Mouse (Mus musculus): ENCODE data around the gene Vps25. TPM values are rescaled to one million over a fixed set of nuclear protein-coding genes. Genes with fewer than 3 reads are reported as not detected.

The Vps25 gene
- polyA plus RNA-seq, 1 experiment from 2014 or later: 133 TPM

- peak overlapping the region; percentile 81 for H3K27ac ChIP-seq (replicated peaks)
- H3K27me3 ChIP-seq: peaks cover 36% of the 10 kb centered on the region
- peak overlapping the region; percentile 65 for H3K4me3 ChIP-seq (replicated peaks)
- H3K9me3 ChIP-seq (replicated peaks): no peaks in the 10 kb centered on the region
- peaks cover 15% of the 10 kb centered on the region for H3K36me3 ChIP-seq
- H3K4me1 ChIP-seq: peaks cover 68% of the 10 kb centered on the region
- ATAC-seq (ENCODE audit: insufficient number of reproducible peaks, low FRiP score, low TSS enrichment, low read depth): no peak; the same call in 1 of the 2 replicates
- 1% methylated on average over 30 of the region's 30 CpGs for WGBS
- H3K9ac ChIP-seq: peak overlapping the region; percentile 58
- peak overlapping the region; percentile 98 for H3K4me2 ChIP-seq (replicated peaks)
These were observed 7.4 kb downstream of the Vps25 start for GRCm38 (mm10) chr11:101260826-101261380.

GRCm38 (mm10) chr11:101262272-101262967 is 8.9 kb downstream of the Vps25 start:
- H3K36me3 ChIP-seq: peaks cover 8% of the 10 kb centered on the region
- peaks cover 61% of the 10 kb centered on the region for H3K4me1 ChIP-seq
- H3K9ac ChIP-seq: no peak overlapping the region
- no peak overlapping the region for H3K27ac ChIP-seq (replicated peaks)
- no peak for ATAC-seq (ENCODE audit: insufficient number of reproducible peaks, low FRiP score, low TSS enrichment, low read depth)
- peak overlapping the region; percentile 65 for H3K4me3 ChIP-seq (replicated peaks)
- H3K4me2 ChIP-seq (replicated peaks): peak overlapping the region; percentile 98
- 5% methylated on average over 24 of the region's 24 CpGs for WGBS
- peaks cover 43% of the 10 kb centered on the region for H3K27me3 ChIP-seq
- H3K9me3 ChIP-seq (replicated peaks): no peaks in the 10 kb centered on the region

DNA sequence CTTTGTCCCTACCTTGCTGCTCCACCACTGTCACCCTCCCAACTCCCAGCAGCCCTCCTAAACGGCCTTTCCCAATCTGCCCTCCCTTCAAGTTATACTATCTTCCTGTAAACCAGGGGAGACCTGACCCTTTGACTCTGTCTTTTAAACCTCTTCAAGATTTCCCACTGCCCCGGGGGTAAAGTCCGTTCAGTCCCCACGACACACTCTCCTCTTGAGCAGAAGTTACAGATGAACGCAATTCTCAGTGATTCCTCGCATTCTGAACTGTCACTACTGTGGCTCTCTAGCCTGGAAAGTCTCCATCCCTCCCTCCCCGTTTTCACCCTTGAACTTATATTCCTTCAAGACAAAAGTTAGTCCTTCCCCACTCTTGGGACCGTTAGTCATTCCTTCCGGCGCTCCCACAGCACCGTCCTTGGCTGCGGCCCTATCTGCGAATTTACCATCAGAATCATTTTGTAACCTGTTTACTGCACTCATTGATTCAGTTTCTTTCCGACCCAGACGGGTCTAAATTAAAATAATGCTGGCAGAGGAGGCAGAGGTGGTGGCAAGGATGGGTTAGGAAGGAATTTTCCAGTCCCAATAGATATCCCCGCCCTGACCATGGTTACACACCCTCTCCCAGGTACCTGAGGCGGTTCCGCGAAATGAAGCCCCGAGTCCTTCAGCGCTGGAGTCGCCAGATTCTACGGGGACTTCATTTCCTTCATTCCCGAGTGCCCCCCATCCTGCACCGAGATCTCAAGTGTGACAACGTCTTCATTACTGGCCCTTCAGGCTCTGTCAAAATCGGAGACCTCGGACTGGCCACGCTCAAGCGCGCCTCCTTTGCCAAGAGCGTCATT is 9.9 kb downstream of the Vps25 start:
- Histone ChIP-seq H3K9me3 (replicated peaks) (no peaks in the 10 kb centered on the region), H3K4me3 (replicated peaks) (no peak overlapping the region), H3K4me1 (peaks cover 57% of the 10 kb centered on the region), H3K9ac (no peak overlapping the region), H3K36me3 (peaks cover 1% of the 10 kb centered on the region), H3K4me2 (replicated peaks) (peak overlapping the region; percentile 98; the same call in 1 of the 2 replicates), H3K27ac (replicated peaks) (no peak overlapping the region), H3K27me3 (peaks cover 43% of the 10 kb centered on the region)
- no peak for ATAC-seq (ENCODE audit: insufficient number of reproducible peaks, low FRiP score, low TSS enrichment, low read depth)
- 13% methylated on average over 32 of the region's 32 CpGs for WGBS

GRCm38 (mm10) chr11:101263989-101264280 is 10.4 kb downstream of the Vps25 start:
- no peak overlapping the region for H3K9ac ChIP-seq
- H3K36me3 ChIP-seq: no peaks in the 10 kb centered on the region
- no peaks in the 10 kb centered on the region for H3K9me3 ChIP-seq (replicated peaks)
- no peak for ATAC-seq (ENCODE audit: insufficient number of reproducible peaks, low FRiP score, low TSS enrichment, low read depth)
- peaks cover 43% of the 10 kb centered on the region for H3K27me3 ChIP-seq
- peaks cover 52% of the 10 kb centered on the region for H3K4me1 ChIP-seq
- WGBS: 16% methylated on average over 3 of the region's 3 CpGs
- 0 out of 2 replicates have a peak overlapping the region, but pooled peaks have one; percentile 4 for H3K4me2 ChIP-seq (replicated peaks)
- no peak overlapping the region for H3K27ac ChIP-seq (replicated peaks)
- no peak overlapping the region for H3K4me3 ChIP-seq (replicated peaks)

DNA sequence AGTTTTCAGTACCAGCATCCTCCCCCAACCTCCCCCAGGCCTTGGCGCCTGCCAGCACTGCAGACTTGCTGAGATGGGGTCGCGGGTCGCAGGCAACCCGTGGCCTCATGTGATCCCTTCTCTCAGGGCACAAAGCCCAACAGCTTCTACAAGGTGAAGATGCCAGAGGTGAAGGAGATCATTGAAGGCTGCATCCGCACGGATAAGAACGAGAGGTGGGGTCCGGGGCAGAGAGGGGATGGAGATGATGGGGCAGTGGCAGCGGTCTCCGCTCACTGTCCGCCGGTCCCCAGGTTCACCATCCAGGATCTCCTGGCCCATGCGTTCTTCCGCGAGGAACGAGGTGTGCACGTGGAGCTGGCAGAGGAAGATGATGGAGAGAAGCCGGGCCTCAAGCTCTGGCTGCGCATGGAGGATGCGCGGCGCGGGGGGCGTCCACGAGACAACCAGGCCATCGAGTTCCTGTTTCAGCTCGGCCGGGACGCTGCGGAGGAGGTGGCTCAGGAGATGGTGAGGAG is 11.5 kb downstream of the Vps25 start:
- no peaks in the 10 kb centered on the region for H3K9me3 ChIP-seq (replicated peaks)
- no peak overlapping the region for H3K27ac ChIP-seq (replicated peaks)
- H3K27me3 ChIP-seq: peaks cover 44% of the 10 kb centered on the region
- no peak for ATAC-seq (ENCODE audit: insufficient number of reproducible peaks, low FRiP score, low TSS enrichment, low read depth)
- no peaks in the 10 kb centered on the region for H3K36me3 ChIP-seq
- 6% methylated on average over 31 of the region's 31 CpGs for WGBS
- H3K4me3 ChIP-seq (replicated peaks): peak overlapping the region; percentile 33
- peak overlapping the region; percentile 49 for H3K4me2 ChIP-seq (replicated peaks)
- peaks cover 42% of the 10 kb centered on the region for H3K4me1 ChIP-seq
- H3K9ac ChIP-seq: 0 out of 2 replicates have a peak overlapping the region, but pooled peaks have one; percentile 23

GRCm38 (mm10) chr11:101265906-101266305 is 12.4 kb downstream of the Vps25 start:
- H3K9me3 ChIP-seq (replicated peaks): no peaks in the 10 kb centered on the region
- no peak overlapping the region for H3K4me3 ChIP-seq (replicated peaks)
- peaks cover 36% of the 10 kb centered on the region for H3K4me1 ChIP-seq
- H3K4me2 ChIP-seq (replicated peaks): no peak overlapping the region
- H3K27me3 ChIP-seq: peaks cover 47% of the 10 kb centered on the region
- no peaks in the 10 kb centered on the region for H3K36me3 ChIP-seq
- no peak overlapping the region for H3K27ac ChIP-seq (replicated peaks)
- ATAC-seq (ENCODE audit: insufficient number of reproducible peaks, low FRiP score, low TSS enrichment, low read depth): no peak
- WGBS: 30% methylated on average over 6 of the region's 6 CpGs
- no peak overlapping the region for H3K9ac ChIP-seq

GRCm38 (mm10) chr11:101269577-101270116 is 16.1 kb downstream of the Vps25 start:
- Histone ChIP-seq H3K4me1 (peaks cover 9% of the 10 kb centered on the region), H3K4me2 (replicated peaks) (no peak overlapping the region), H3K4me3 (replicated peaks) (no peak overlapping the region), H3K27me3 (peaks cover 21% of the 10 kb centered on the region), H3K9me3 (replicated peaks) (no peaks in the 10 kb centered on the region), H3K9ac (no peak overlapping the region), H3K27ac (replicated peaks) (no peak overlapping the region), H3K36me3 (no peaks in the 10 kb centered on the region)
- no peak for ATAC-seq (ENCODE audit: insufficient number of reproducible peaks, low FRiP score, low TSS enrichment, low read depth)
- WGBS: 25% methylated on average over 10 of the region's 10 CpGs

GRCm38 (mm10) chr11:101272446-101272845 is 18.9 kb downstream of the Vps25 start:
- Histone ChIP-seq H3K4me2 (replicated peaks) (no peak overlapping the region), H3K9me3 (replicated peaks) (no peaks in the 10 kb centered on the region), H3K27ac (replicated peaks) (no peak overlapping the region), H3K9ac (no peak overlapping the region), H3K4me1 (peaks cover 14% of the 10 kb centered on the region), H3K4me3 (replicated peaks) (no peak overlapping the region), H3K27me3 (peaks cover 4% of the 10 kb centered on the region; the same call in 1 of the 2 replicates), H3K36me3 (peaks cover 9% of the 10 kb centered on the region; the same call in 1 of the 2 replicates)
- ATAC-seq (ENCODE audit: insufficient number of reproducible peaks, low FRiP score, low TSS enrichment, low read depth): no peak
- WGBS: 75% methylated on average over 3 of the region's 3 CpGs

GRCm38 (mm10) chr11:101275309-101275708 is 21.8 kb downstream of the Vps25 start:
- no peak for ATAC-seq (ENCODE audit: insufficient number of reproducible peaks, low FRiP score, low TSS enrichment, low read depth)
- WGBS: 79% methylated on average over 4 of the region's 4 CpGs
- Histone ChIP-seq H3K9ac (no peak overlapping the region), H3K27ac (replicated peaks) (no peak overlapping the region), H3K27me3 (peaks cover under 1% of the 10 kb centered on the region; the same call in 1 of the 2 replicates), H3K4me1 (peaks cover 33% of the 10 kb centered on the region), H3K4me3 (replicated peaks) (no peak overlapping the region), H3K36me3 (peaks cover 9% of the 10 kb centered on the region; the same call in 1 of the 2 replicates), H3K4me2 (replicated peaks) (no peak overlapping the region), H3K9me3 (replicated peaks) (no peaks in the 10 kb centered on the region)

DNA sequence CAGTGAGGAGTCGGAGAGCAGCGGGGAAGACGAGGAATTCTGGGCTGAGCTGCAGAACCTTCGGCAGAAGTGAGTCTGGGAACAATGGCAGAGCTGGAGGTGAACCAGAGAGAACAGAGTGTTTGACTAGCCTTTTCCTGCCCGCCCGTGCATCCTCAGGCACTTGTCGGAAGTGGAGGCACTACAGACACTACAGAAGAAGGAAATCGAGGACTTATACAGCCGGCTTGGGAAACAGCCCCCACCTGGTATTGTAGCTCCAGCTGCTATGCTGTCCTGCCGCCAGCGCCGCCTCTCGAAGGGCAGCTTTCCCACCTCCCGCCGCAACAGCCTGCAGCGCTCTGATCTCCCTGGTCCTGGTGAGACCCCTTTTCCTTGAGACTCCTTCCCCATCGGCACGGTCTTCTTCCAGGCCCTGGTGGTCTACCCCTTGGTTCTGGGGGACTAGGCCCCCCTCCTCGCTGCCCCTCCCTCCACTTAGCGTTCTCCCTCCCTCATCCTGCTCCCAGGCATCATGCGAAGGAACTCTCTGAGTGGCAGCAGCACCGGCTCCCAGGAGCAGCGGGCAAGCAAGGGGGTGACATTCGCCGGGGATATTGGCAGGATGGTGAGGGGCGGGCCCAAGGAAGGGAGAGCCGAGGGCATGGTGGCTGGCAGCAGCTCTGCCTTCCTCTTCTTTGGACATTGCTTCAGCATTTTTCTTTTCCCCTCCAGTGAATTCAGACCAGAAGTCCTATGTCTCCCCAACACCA is 23.0 kb downstream of the Vps25 start:
- H3K36me3 ChIP-seq: peaks cover 9% of the 10 kb centered on the region; the same call in 1 of the 2 replicates
- no peak overlapping the region for H3K9ac ChIP-seq
- H3K4me2 ChIP-seq (replicated peaks): 0 out of 2 replicates have a peak overlapping the region, but pooled peaks have one; percentile 71
- no peaks in the 10 kb centered on the region for H3K9me3 ChIP-seq (replicated peaks)
- WGBS: 31% methylated on average over 27 of the region's 27 CpGs
- no peaks in the 10 kb centered on the region for H3K27me3 ChIP-seq
- no peak overlapping the region for H3K27ac ChIP-seq (replicated peaks)
- no peak overlapping the region for H3K4me3 ChIP-seq (replicated peaks)
- no peak for ATAC-seq (ENCODE audit: insufficient number of reproducible peaks, low FRiP score, low TSS enrichment, low read depth)
- H3K4me1 ChIP-seq: peaks cover 33% of the 10 kb centered on the region

Measured in embryonic facial prominence, embryonic 15.5 days (tissue).